Mouse (Mus musculus): ENCODE measurements around the gene Xrn2.

Xrn2 gene

GRCm38 (mm10) chr2:147053229-147053892, 40.6 kb downstream of the Xrn2 start:
- DNase-seq (ENCODE audit: low read depth, low spot score), result peak; percentile 10

- DNase-seq (ENCODE audit: low read depth, low spot score), result no peak
Observed at GRCm38 (mm10) chr2:147067480-147068246, 54.9 kb downstream of the Xrn2 start.

- DNase-seq (ENCODE audit: low read depth, low spot score), result no peak
Observed at GRCm38 (mm10) chr2:147069077-147069476, 56.3 kb downstream of the Xrn2 start.

- no peak for DNase-seq (ENCODE audit: low read depth, low spot score)
Observed at GRCm38 (mm10) chr2:147070305-147070704, 57.5 kb downstream of the Xrn2 start.

- DNase-seq (ENCODE audit: low read depth, low spot score), result no peak
Observed at GRCm38 (mm10) chr2:147073962-147074361, 61.2 kb downstream of the Xrn2 start.

- no peak for DNase-seq (ENCODE audit: low read depth, low spot score)
Observed at GRCm38 (mm10) chr2:147074399-147074798, 61.6 kb downstream of the Xrn2 start.

GRCm38 (mm10) chr2:147082391-147082790, 69.6 kb downstream of the Xrn2 start:
- no peak for DNase-seq (ENCODE audit: low read depth, low spot score)

GRCm38 (mm10) chr2:147083471-147084365, 70.9 kb downstream of the Xrn2 start:
- DNase-seq (ENCODE audit: low read depth, low spot score), result no peak

GRCm38 (mm10) chr2:147084366-147085071, 71.7 kb downstream of the Xrn2 start:
- DNase-seq (ENCODE audit: low read depth, low spot score), result no peak

- DNase-seq (ENCODE audit: low read depth, low spot score), result no peak
Observed at GRCm38 (mm10) chr2:147085072-147085870, 72.5 kb downstream of the Xrn2 start, which contains the start of gene Nkx2-4. Nkx2-4 (minus strand) TSS chr2:147085445.

- DNase-seq (ENCODE audit: low read depth, low spot score), result no peak
Observed at GRCm38 (mm10) chr2:147085937-147086336, 73.1 kb downstream of the Xrn2 start.

- no peak for DNase-seq (ENCODE audit: low read depth, low spot score)
Observed at GRCm38 (mm10) chr2:147086441-147086840, 73.6 kb downstream of the Xrn2 start.

- no peak for DNase-seq (ENCODE audit: low read depth, low spot score)
Observed at GRCm38 (mm10) chr2:147119736-147120135, 106.9 kb downstream of the Xrn2 start.

GRCm38 (mm10) chr2:147127366-147127765, 114.6 kb downstream of the Xrn2 start:
- DNase-seq (ENCODE audit: low read depth, low spot score), result no peak
